Mouse (Mus musculus) liver, postnatal 0 days (tissue): ENCODE data around the gene Gm17581.

ENCODE experiments used
- CTCF ChIP-seq: sonication (generic); IDR thresholded peaks from 2 replicates; pipeline ENCODE4 v1.5.1; 2016; ENCODE audit warnings: antibody characterized with exemption, low read depth
- EP300 ChIP-seq: IDR thresholded peaks from 2 replicates; pipeline ENCODE4 v1.6.1; 2016; ENCODE audit warnings: antibody characterized with exemption, low read depth, mild to moderate bottlenecking

DNA sequence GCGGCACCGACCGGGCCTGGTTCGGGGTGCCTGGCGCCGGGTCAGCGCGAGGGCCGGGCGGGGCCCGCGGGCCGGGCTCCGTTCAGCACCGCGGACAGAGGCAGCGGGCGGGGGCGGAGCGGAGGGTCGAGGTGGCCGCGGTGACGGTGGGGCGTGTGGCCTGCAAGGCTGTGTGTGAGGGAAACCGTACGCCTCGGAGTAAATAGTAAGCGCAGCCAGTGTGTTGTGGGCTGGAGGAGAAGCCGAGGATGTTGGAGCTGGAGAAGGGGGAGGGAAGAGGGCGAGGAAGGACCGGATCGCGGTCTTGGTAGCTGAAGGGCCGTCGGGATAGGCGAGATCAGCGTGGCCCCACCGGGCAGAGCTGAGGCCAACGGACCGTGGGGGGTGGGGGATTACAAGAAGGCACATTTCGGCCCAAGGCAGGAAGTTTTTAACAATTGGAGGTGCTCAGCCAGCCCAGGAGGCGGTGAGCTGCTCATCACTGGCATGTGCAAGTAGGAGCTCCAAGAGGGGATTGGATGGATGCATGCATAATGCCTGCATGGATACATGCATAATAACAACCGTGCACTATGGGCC is 40.1 kb upstream of the Gm17581 start:
- TF ChIP-seq CTCF = no peak
- TF ChIP-seq EP300 = no peak
